Mouse (Mus musculus) limb, embryonic 11.5 days (tissue): ENCODE data around the gene Hoxd10. TPM values are rescaled to one million over a fixed set of nuclear protein-coding genes. Genes with fewer than 3 reads are reported as not detected.

Experiments
- ATAC-seq: fragments of 200-750 bp; cut with Nextera tagmentation; 2 replicates; pipeline ENCODE4 v1.8.0; 2017; ENCODE audit warnings: low read depth; ENCODE audit not compliant: insufficient number of reproducible peaks, low FRiP score, low TSS enrichment
- DNase-seq: peaks from one replicate; pipeline ENCODE4 v3.0.0-alpha.2; 2015; ENCODE audit warnings: low spot score
- H3K27ac ChIP-seq: fragments of 300-500 bp; sonication (generic); replicated peaks from 2 replicates; pipeline ENCODE4 v1.5.1; 2014; ENCODE audit warnings: low read depth, mild to moderate bottlenecking, low read length
- H3K27me3 ChIP-seq: fragments of 300-500 bp; sonication (generic); 2 replicates; pipeline ENCODE4 v1.6.1; 2014; ENCODE audit warnings: mild to moderate bottlenecking, low read length, mixed read lengths; ENCODE audit not compliant: control insufficient read depth, insufficient read depth
- H3K36me3 ChIP-seq: fragments of 300-500 bp; sonication (generic); 2 replicates; pipeline ENCODE4 v1.6.1; 2014; ENCODE audit warnings: mild to moderate bottlenecking, low read length, moderate library complexity, mixed read lengths; ENCODE audit not compliant: control insufficient read depth, insufficient read depth
- H3K4me1 ChIP-seq: fragments of 300-500 bp; sonication (generic); 2 replicates; pipeline ENCODE4 v1.6.1; 2014; ENCODE audit warnings: low read length, mixed read lengths; ENCODE audit not compliant: control insufficient read depth, insufficient read depth
- H3K4me2 ChIP-seq: fragments of 300-500 bp; sonication (generic); 2 replicates; pipeline ENCODE4 v1.6.1; 2014; ENCODE audit warnings: low read depth, mild to moderate bottlenecking, moderate library complexity; ENCODE audit not compliant: severe bottlenecking
- H3K4me3 ChIP-seq: fragments of 300-500 bp; sonication (generic); 2 replicates; pipeline ENCODE4 v1.5.1; 2014; ENCODE audit warnings: low read depth, low read length
- H3K9ac ChIP-seq: fragments of 300-500 bp; sonication (generic); 2 replicates; pipeline ENCODE4 v1.6.1; 2014; ENCODE audit warnings: mild to moderate bottlenecking, low read length
- H3K9me3 ChIP-seq: fragments of 300-500 bp; sonication (generic); 2 replicates; pipeline ENCODE4 v1.6.1; 2016; ENCODE audit warnings: low read length; ENCODE audit not compliant: control insufficient read depth
- WGBS: fragments of 180-500 bp; shearing (Covaris S2); extraction: QIAGEN DNeasy Blood & Tissue Kit; methylation state at CpG from one replicate; pipeline ENCODE4 v1.1.7; 2014; 5-methylcytosine and 5-hydroxymethylcytosine counted together
- polyA plus RNA-seq: library from polyadenylated mRNA; unstranded; fragments of >200 nt; fragmentation: Nextera tagmentation; extraction: Ambion mirVana; gene quantifications from 2 replicates; pipeline ENCODE4 v1.2.1, GENCODE M21; 2014

Hoxd10 gene
- polyA plus RNA-seq: 52.0 and 55.0 TPM in 2 replicates

- DNase-seq (peak; percentile 90), ATAC-seq (peak; percentile 80)
- WGBS: under 1% methylated on average over 56 of the region's 56 CpGs
- peak within 1 kb of the TSS; percentile 93 for H3K4me2 ChIP-seq
- H3K27ac ChIP-seq: peak within 1 kb of the TSS; percentile 94
- peak within 1 kb of the TSS; percentile 61 for H3K4me3 ChIP-seq
- H3K4me1 ChIP-seq: peaks cover 34% of the 10 kb centered on the region
- peak within 1 kb of the TSS; percentile 96 for H3K9ac ChIP-seq
- no peaks in the 10 kb centered on the region for H3K9me3 ChIP-seq
- no peaks in the 10 kb centered on the region for H3K36me3 ChIP-seq
- H3K27me3 ChIP-seq: peaks cover 6% of the 10 kb centered on the region; the same call in 1 of the 2 replicates
These were observed at the start of gene Hoxd10 for GRCm38 (mm10) chr2:74691022-74691951. Gene Hoxd10 (plus strand): TSS chr2:74691924.

DNA sequence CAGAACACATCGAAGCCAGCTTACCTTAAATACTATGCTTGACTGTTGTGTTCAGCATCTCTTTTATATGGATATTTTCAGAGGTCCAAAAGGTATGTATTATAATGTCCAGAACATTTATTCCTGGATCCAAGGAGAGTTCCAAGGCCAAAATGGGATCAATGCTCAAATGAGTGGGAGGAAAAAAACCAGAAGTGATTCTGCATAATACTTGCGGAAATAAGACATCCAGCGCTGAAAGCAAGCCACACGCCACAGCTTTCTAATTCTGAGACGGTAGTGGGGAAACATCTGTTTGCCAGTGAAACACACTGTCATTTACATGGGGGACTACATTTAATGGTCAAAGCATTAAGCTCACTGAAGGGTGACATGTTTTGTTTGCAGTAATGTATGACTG lies 49.3 kb upstream of the Hoxd10 start:
- Histone ChIP-seq H3K9ac (no peak overlapping the region), H3K4me2 (no peak overlapping the region)

DNA sequence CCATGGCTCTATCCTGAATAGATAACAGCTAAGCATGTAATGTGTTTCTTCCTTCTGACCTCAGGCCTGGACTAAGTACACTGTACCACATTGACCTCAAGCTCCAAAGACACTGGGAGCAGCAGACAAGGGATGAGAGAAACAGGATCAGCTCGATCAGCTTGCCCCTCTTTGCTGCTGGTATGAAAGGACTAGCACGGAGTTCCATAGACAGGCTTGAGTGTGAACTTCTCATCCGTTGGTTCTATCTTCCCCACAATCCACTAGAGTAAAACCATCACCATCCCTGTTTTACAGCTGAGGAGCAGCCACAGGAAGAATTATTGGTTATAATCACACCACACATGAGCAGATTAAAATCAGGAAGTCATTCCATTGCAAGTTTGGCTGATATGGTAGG lies 46.1 kb upstream of the Hoxd10 start:
- no peak for DNase-seq
- peaks cover 45% of the 10 kb centered on the region for H3K27me3 ChIP-seq
- no peaks in the 10 kb centered on the region for H3K36me3 ChIP-seq
- no peak overlapping the region for H3K27ac ChIP-seq
- no peaks in the 10 kb centered on the region; the same call in 1 of the 2 replicates for H3K9me3 ChIP-seq
- ATAC-seq: no peak
- WGBS: 86% methylated on average over 3 of the region's 3 CpGs
- peaks cover 7% of the 10 kb centered on the region for H3K4me1 ChIP-seq
- no peak overlapping the region for H3K9ac ChIP-seq
- no peak overlapping the region for H3K4me2 ChIP-seq
- H3K4me3 ChIP-seq: no peak overlapping the region

More for the DNA sequence above, 49.3 kb upstream of the Hoxd10 start:
- Histone ChIP-seq H3K9me3 (no peaks in the 10 kb centered on the region; the same call in 1 of the 2 replicates), H3K27ac (no peak overlapping the region), H3K4me1 (no peaks in the 10 kb centered on the region), H3K27me3 (peaks cover 22% of the 10 kb centered on the region), H3K4me3 (no peak overlapping the region), H3K36me3 (no peaks in the 10 kb centered on the region)
- no peak for DNase-seq
- 75% methylated on average over 5 of the region's 5 CpGs for WGBS
- no peak for ATAC-seq

DNA sequence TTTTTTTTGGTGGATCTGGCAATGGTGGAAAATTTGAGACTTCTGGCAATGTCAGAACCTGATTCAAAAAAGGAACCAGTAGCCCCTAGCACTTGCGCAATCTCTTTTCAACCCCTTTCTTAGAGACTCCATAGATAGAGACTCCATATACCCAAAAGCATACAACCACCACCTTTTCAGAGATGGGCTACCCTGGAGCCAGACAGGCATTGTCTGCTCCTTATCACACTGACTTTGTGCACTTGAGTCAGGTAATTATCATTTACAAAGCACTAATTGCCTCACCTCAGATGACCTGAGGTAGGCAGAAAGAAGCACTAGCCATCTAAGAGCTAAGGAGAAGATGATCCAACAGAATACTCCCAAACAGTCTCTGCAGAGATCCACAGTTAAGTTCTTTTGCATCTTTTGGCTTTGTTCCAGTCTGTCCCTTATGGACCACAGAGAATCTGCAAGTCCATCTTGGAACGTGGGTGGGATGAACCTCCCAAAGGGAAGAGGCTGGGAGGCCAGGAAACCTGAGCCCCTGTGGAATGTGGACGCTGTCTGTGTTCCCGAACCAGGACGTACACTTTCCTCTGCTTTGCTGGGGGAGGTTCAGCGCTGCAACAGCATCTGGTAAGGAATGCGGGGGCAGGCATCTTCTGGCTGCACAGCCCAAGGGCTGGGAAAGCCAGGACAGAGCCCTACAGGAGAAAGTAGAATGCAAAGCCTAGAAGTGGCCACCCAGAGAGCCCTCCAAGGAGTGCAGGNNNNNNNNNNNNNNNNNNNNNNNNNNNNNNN lies 44.5 kb upstream of the Hoxd10 start:
- Histone ChIP-seq H3K27ac (no peak overlapping the region), H3K4me2 (no peak overlapping the region), H3K4me3 (no peak overlapping the region), H3K36me3 (no peaks in the 10 kb centered on the region), H3K9ac (no peak overlapping the region), H3K9me3 (no peaks in the 10 kb centered on the region; the same call in 1 of the 2 replicates), H3K27me3 (peaks cover 55% of the 10 kb centered on the region), H3K4me1 (peaks cover 7% of the 10 kb centered on the region)
- ATAC-seq: no peak
- 14% methylated on average over 7 of the region's 7 CpGs for whole genome bisulfite sequencing
- DNase-seq: peak; percentile 34

DNA sequence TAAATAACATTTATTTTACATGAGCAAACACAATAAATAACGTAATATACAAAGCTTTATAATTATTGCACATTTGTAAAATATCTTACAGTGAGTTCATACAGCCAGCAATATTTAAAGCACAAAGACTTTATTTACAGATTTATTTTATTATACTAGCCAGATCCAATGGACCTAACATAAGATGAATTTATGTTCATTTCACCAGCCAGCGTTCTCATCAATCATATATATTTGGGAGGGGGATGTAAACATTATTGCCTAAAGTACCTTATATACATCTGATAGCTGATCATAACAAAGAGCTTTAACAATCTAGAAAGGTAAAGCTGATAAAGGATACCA lies 38.8 kb upstream of the Hoxd10 start:
- DNase-seq (no peak), ATAC-seq (no peak)
- H3K27me3 ChIP-seq: peaks cover 64% of the 10 kb centered on the region
- H3K4me3 ChIP-seq: no peak overlapping the region
- H3K9ac ChIP-seq: no peak overlapping the region
- H3K36me3 ChIP-seq: no peaks in the 10 kb centered on the region
- H3K9me3 ChIP-seq: no peaks in the 10 kb centered on the region
- WGBS: 39% methylated on average over 2 of the region's 2 CpGs
- no peak overlapping the region for H3K27ac ChIP-seq
- no peak overlapping the region for H3K4me2 ChIP-seq
- H3K4me1 ChIP-seq: peaks cover 14% of the 10 kb centered on the region

DNA sequence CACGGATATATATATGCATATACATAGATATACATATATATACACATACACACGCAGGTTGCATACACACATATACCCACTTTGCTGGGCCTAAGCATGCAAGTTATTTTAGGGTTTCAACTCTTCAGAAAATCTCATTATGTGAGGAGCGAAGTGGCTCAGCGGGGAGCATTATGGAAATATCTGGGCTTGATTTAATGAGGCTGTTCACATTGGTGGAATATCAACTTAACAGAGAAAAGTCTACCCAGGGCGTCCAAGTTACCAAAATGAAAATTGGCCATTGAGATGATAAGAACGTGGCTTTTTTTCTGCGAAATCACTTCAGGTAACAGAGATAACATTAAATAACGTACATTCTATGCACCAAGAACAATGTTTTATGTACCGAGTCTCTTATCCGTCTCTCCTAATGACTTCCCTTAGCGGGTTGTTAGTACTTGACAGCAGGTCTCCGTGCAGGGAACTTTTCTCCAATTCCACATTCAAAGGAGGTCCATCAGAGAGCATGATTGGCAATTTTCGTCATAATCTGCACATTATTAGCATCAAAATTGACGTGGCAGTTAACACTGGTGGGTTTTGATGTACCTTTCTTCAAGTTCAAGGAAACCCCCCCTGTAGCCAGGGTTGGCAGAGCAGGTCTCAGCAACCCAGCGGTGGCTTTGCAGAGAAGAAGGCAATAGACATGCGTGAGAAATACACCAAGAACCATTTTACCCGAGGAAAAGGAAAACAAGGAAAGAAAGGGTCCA lies 37.8 kb upstream of the Hoxd10 start:
- WGBS: 13% methylated on average over 17 of the region's 17 CpGs
- ATAC-seq: no peak
- Histone ChIP-seq H3K36me3 (no peaks in the 10 kb centered on the region), H3K4me3 (no peak overlapping the region), H3K27me3 (peaks cover 55% of the 10 kb centered on the region), H3K9ac (no peak overlapping the region), H3K9me3 (no peaks in the 10 kb centered on the region), H3K27ac (no peak overlapping the region), H3K4me1 (peaks cover 14% of the 10 kb centered on the region), H3K4me2 (no peak overlapping the region)
- peak; percentile 52 for DNase-seq

GRCm38 (mm10) chr2:74654743-74655419 lies 36.8 kb upstream of the Hoxd10 start:
- Histone ChIP-seq H3K27ac (no peak overlapping the region), H3K9ac (no peak overlapping the region), H3K4me1 (peaks cover 11% of the 10 kb centered on the region), H3K4me2 (peak overlapping the region; percentile 62), H3K36me3 (no peaks in the 10 kb centered on the region), H3K27me3 (peaks cover 54% of the 10 kb centered on the region), H3K4me3 (peak overlapping the region; percentile 32; the same call in 1 of the 2 replicates), H3K9me3 (no peaks in the 10 kb centered on the region)
- 4% methylated on average over 18 of the region's 20 CpGs for WGBS
- ATAC-seq: no peak
- peak; percentile 46 for DNase-seq
